Mouse (Mus musculus) olfactory bulb, adult 2 months (tissue): ENCODE measurements around the gene Ddx25.

Source experiments
- CTCF ChIP-seq: fragments of 200-500 bp; IDR thresholded peaks from 2 replicates; pipeline ENCODE4 v1.5.1; 2012; ENCODE audit warnings: low read depth, mild to moderate bottlenecking, low read length, moderate library complexity; ENCODE audit not compliant: insufficient read depth
- POLR2A ChIP-seq: fragments of 200-500 bp; IDR thresholded peaks from 2 replicates; pipeline ENCODE4 v1.6.1; 2012; ENCODE audit warnings: mild to moderate bottlenecking, low read depth, low read length, moderate library complexity; ENCODE audit not compliant: insufficient read depth

GRCm38 (mm10) chr9:35607647-35608405 lies 49.5 kb upstream of the Ddx25 start:
- TF ChIP-seq POLR2A (no peak), CTCF (no peak)
